In the genomic region with DNA sequence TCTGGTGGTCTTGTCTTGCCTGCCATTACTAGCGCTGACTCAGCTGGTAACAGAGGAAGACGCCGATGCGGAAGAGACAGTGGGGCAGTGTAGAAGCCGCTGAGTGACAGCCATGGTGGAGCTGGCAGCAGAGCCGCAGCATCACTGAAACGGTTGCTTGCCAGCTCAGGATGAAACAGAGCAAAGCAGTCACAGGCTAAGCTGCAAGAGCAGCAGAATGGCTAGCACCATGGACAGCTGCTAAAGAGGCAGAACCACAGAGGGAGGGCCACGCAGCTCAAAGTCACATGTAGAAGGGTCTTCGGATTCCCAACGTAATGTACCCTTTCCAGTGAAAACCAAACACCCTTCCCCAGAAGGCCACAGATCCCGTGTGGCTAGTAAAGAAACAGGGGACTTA, we compare ENCODE assay signal across 8 mouse cellular contexts.
DNase-seq lines count a peak whose midpoint lies in the region; ATAC-seq and TF ChIP-seq lines count a peak whose summit lies in the region.

No protein-coding gene starts in this region.

- no peak overlapping the region for H3K9ac ChIP-seq in lung, embryonic 14.5 days
- no peak overlapping the region for H3K9ac ChIP-seq in limb, embryonic 15.5 days

- no peaks in the 10 kb centered on the region for H3K9me3 ChIP-seq in lung, embryonic 14.5 days (ENCODE audit: low read depth, low read length)
- H3K9me3 ChIP-seq in limb, embryonic 15.5 days = no peaks in the 10 kb centered on the region

- no peak overlapping the region for H3K4me2 ChIP-seq in lung, embryonic 14.5 days
- no peak overlapping the region for H3K4me2 ChIP-seq in limb, embryonic 15.5 days

- H3K27ac ChIP-seq in lung, embryonic 14.5 days (ENCODE audit: low read depth) = no peak overlapping the region
- H3K27ac ChIP-seq in limb, embryonic 15.5 days = no peak overlapping the region

- H3K36me3 ChIP-seq in lung, embryonic 14.5 days (ENCODE audit: insufficient read depth) = no peaks in the 10 kb centered on the region
- no peaks in the 10 kb centered on the region for H3K36me3 ChIP-seq in limb, embryonic 15.5 days

- WGBS in lung, embryonic 14.5 days = 26% methylated on average over 11 of the region's 11 CpGs
- WGBS in limb, embryonic 15.5 days = 25% methylated on average over 11 of the region's 11 CpGs

- ATAC-seq in cerebellum, adult (ENCODE audit: insufficient number of reproducible peaks, low FRiP score, low TSS enrichment) = no peak
- ATAC-seq in lung, embryonic 14.5 days (ENCODE audit: insufficient read depth) = no peak
- ATAC-seq in limb, embryonic 15.5 days (ENCODE audit: insufficient number of reproducible peaks, low FRiP score, low TSS enrichment, low read depth) = peak; percentile 30; the same call in 1 of the 2 replicates

- no peak overlapping the region for H3K4me3 ChIP-seq in lung, embryonic 14.5 days (ENCODE audit: low read depth, low read length)
- no peak overlapping the region for H3K4me3 ChIP-seq in limb, embryonic 15.5 days

- TF ChIP-seq CTCF in lung, embryonic 14.5 days (IDR thresholded peaks at IDR 0.05; ENCODE audit: low read depth) = no peak

- H3K27me3 ChIP-seq in lung, embryonic 14.5 days (ENCODE audit: insufficient read depth, low read length) = no peaks in the 10 kb centered on the region
- no peaks in the 10 kb centered on the region for H3K27me3 ChIP-seq in limb, embryonic 15.5 days

- peak; percentile 53 to 61 for DNase-seq in cerebellum, postnatal 10 days
- DNase-seq in lung, embryonic 14.5 days = peak; percentile 87
- DNase-seq in lung, postnatal 25 days (ENCODE audit: low spot score) = no peak
- peak; percentile 13 to 42 for DNase-seq in adrenal gland, postnatal 36 days
- no peak for DNase-seq in frontal cortex, adult 2 months (ENCODE audit: extremely low spot score in 1 of 2, low spot score in 1 of 2)
- no peak for DNase-seq in frontal cortex, postnatal 14 days (ENCODE audit: low spot score in 2 of 2)

- H3K4me1 ChIP-seq in lung, embryonic 14.5 days (ENCODE audit: insufficient read depth) = no peaks in the 10 kb centered on the region
- no peaks in the 10 kb centered on the region for H3K4me1 ChIP-seq in limb, embryonic 15.5 days

Comparison
In these comparisons a context has a peak if more than half of its experiments do, and no peak if none do; other contexts are left out.
1. DNase-seq: peak in cerebellum, postnatal 10 days (2 of 2), lung, embryonic 14.5 days (single experiment) and adrenal gland, postnatal 36 days (2 of 2); none in lung, postnatal 25 days (single experiment), frontal cortex, adult 2 months (0 of 2) and frontal cortex, postnatal 14 days (0 of 2).